Mouse (Mus musculus) layer of hippocampus, adult 2 months (tissue): ENCODE data around the gene Rom1. TPM values are rescaled to one million over a fixed set of nuclear protein-coding genes. Genes with fewer than 3 reads are reported as not detected.
"Not testable (repeated sequence)": the region's sequence is repeated elsewhere in the genome, so short reads cannot be mapped to it uniquely, and the experiment has no call there.

ENCODE experiments used
- DNase-seq, 2 experiments: peaks; one replicate each; pipeline ENCODE4 v3.0.0; 2022; ENCODE audit warnings: low spot score in 2 of 2
- H3K27ac ChIP-seq: fragments of 200-600 bp; 2 replicates; pipeline ENCODE4 v1.8.1; 2022
- H3K4me3 ChIP-seq: fragments of 200-600 bp; 2 replicates; pipeline ENCODE4 v1.8.1; 2022; ENCODE audit warnings: mild to moderate bottlenecking
- CTCF ChIP-seq: fragments of 200-600 bp; conservative IDR thresholded peaks from 2 replicates; pipeline ENCODE4 v1.8.1; 2022; ENCODE audit warnings: antibody characterized with exemption, mild to moderate bottlenecking, moderate library complexity
- long read RNA-seq, 2 experiments: library from polyadenylated mRNA; stranded (forward); transcript quantifications; one replicate each; pipeline ENCODE4 v2.0.0; 2021; ENCODE audit warnings: borderline mapping rate in 2 of 2
- total RNA-seq, 2 experiments: library from RNA; stranded (reverse); gene quantifications; 2 replicates each; pipeline ENCODE4 v1.2.3; 2021

Rom1 gene
- total RNA-seq = 1 to 10 TPM; 4.4 to 5.7 TPM
- long read RNA-seq, experiment 1 = 0 reads
- long read RNA-seq, experiment 2, partial matches to known transcripts = 0 of 1 reads
- long read RNA-seq, experiment 2, other reads (novel, unspliced or antisense) = 0 of 1 reads

GRCm38 (mm10) chr19:8929224-8930088, at the start of gene Rom1, which contains the start of gene Eml3:
Gene Rom1, minus strand, starts transcription at chr19:8929356.
Gene Eml3, plus strand, starts transcription at chr19:8929552.
- peak; percentile 64 for TF ChIP-seq CTCF
- peak within 1 kb of the TSS; percentile 85 for H3K27ac ChIP-seq
- peak in 1 of 2 experiments; percentile 49 for DNase-seq
- peak within 1 kb of the TSS; percentile 68 for H3K4me3 ChIP-seq

- no peak overlapping the region for H3K27ac ChIP-seq
- DNase-seq = no peak
- no peak overlapping the region for H3K4me3 ChIP-seq
- TF ChIP-seq CTCF = peak; percentile 82
These were observed 47.4 kb upstream of the Rom1 start for GRCm38 (mm10) chr19:8976535-8976934.

DNA sequence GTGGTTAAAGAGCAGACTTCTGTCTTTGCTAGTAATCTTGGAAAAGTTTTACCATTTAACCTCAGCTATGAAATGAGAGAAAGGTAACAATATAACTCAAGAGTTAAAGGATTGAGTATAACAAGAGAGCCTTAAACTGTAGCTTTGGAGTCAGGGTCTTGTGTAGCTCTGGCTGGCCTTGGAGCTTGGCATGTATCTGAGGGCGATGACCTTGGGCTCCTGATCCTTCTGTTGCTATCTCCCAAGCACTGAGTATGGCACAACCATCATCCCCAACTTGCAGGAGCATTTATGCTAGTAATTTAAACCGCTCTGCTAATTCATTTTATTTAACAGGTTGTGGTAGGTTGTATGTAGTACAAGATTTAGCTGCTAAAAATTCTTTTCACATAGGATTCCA, 46.3 kb upstream of the Rom1 start:
- H3K4me3 ChIP-seq = no peak overlapping the region
- no peak for TF ChIP-seq CTCF
- DNase-seq = no peak

DNA sequence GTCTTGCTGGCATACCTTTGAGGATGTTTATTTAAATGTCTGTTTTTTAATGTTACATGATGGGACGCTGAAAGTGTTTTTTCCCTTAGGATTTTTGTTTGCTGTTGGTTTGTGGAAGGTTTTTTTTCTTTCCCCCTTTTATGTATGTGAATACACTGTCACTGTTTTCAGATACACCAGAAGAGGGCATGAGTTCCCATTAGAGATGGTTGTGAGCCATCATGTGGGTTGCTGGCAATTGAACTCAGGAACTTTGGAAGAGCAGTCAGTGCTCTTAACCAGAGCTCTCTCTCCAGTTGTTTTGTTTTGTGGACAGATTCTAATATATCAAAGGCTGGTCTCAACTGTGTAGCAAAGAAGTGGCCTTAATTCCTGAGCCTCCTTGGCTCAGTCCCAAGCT, 45.5 kb upstream of the Rom1 start:
- H3K4me3 ChIP-seq = no peak overlapping the region
- DNase-seq = no peak
- H3K27ac ChIP-seq = no peak overlapping the region
- TF ChIP-seq CTCF = peak; percentile 51

More for the DNA sequence above, 46.3 kb upstream of the Rom1 start:
- no peak overlapping the region for H3K27ac ChIP-seq

- DNase-seq, H3K27ac ChIP-seq, H3K4me3 ChIP-seq: not testable (repeated sequence)
These were observed 43.3 kb upstream of the Rom1 start for GRCm38 (mm10) chr19:8972491-8972890.

- Histone ChIP-seq H3K4me3 (peak overlapping the region; percentile 86), H3K27ac (peak overlapping the region; percentile 91)
- no peak for TF ChIP-seq CTCF
- no peak for DNase-seq
These were observed 38.7 kb upstream of the Rom1 start for GRCm38 (mm10) chr19:8967893-8968292.

DNA sequence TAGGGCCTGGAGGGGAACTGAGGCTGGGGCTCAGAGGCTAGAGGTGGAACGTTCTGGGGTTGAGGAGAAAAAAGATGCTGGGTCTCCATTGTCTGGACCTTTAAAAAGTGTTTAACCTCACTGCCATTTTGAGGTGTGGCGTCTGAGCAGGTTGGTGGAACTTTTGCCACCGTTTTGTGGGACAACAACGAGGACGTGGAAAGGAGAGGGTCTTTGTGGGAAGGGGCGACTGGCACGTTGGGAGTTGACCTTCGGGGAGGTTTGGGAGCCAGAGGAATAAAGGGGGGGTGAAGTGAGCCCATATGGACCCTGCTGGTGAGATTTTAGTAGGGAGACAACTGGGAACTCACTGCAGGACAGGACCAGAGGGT, 38.2 kb upstream of the Rom1 start:
- Histone ChIP-seq H3K4me3 (peak overlapping the region; percentile 86), H3K27ac (peak overlapping the region; percentile 91)
- DNase-seq = no peak
- TF ChIP-seq CTCF = no peak

DNA sequence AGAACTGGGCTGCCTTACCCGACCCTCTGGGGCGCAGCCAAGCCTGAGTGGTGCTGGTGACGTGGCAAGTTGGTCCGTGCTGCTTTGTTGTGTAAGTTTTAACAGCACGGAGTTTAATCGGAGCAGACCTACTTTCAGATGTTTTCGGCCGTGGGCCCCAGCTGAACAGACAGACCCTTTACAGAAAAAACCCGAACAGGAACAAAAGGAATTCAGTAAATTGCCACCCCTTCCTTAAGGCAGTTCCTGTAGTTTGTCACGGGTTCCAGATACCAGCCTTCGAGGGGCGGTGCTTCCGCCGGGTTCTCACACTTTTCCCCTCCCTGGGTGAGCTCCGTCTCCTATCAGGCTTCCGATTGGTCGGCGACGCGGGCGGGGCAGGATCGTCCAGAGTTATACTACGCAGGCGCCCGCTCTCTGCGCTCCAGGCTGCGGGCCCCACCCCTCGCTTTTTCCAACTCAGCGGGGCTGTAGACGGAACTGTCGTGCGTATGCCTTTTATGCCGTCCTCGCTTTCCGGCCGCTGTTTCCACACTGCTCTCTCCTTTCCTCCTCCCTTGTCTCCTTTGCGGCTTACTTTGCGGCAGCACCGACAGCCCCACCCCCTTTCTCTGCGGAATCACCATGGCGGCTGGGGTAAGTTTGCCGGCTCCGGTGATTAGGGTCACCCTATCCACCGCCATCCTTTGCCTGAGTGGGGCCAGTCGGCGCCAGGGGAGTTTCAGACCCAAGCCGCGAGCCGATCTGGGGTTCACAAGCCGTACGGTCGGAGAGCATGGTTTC, 37.6 kb upstream of the Rom1 start, which contains the start of gene Eef1g:
Gene Eef1g, plus strand, starts transcription at position 452 of the 783 bp plus-strand sequence.
- DNase-seq = peak; percentile 99 to 100

GRCm38 (mm10) chr19:8966198-8966589, 37.0 kb upstream of the Rom1 start:
- no peak for DNase-seq
- H3K4me3 ChIP-seq = peak overlapping the region; percentile 86
- peak overlapping the region; percentile 98 for H3K27ac ChIP-seq
- TF ChIP-seq CTCF = no peak

More for the DNA sequence above, 37.6 kb upstream of the Rom1 start, which contains the start of gene Eef1g:
- no peak for TF ChIP-seq CTCF
- Histone ChIP-seq H3K27ac (peak within 1 kb of the TSS; percentile 98), H3K4me3 (peak within 1 kb of the TSS; percentile 86)

DNA sequence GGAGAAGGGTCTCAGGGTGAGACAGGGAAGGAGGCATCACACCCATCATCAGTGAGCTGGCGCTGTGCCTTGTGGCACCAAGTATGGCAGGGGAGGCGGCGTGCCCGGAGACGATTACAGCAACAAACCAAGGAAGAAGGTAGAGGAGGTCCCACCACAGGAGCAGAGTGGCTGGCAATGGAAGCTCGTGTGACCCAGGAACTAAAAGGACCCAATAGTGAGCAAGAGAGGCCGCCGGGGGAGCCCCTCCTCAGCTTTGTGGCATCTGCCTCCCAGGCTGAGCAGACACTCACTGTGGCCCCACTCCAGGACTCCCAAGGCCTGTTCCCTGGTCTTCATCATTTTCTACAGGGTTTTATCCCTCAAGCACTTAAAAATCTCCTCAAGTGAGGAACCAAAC, 36.6 kb upstream of the Rom1 start:
- no peak for DNase-seq
- Histone ChIP-seq H3K27ac (peak overlapping the region; percentile 98), H3K4me3 (peak overlapping the region; percentile 86)
- no peak for TF ChIP-seq CTCF

GRCm38 (mm10) chr19:8965075-8965474, 35.9 kb upstream of the Rom1 start:
- no peak for DNase-seq
- no peak overlapping the region for H3K27ac ChIP-seq
- TF ChIP-seq CTCF = no peak
- H3K4me3 ChIP-seq = no peak overlapping the region

DNA sequence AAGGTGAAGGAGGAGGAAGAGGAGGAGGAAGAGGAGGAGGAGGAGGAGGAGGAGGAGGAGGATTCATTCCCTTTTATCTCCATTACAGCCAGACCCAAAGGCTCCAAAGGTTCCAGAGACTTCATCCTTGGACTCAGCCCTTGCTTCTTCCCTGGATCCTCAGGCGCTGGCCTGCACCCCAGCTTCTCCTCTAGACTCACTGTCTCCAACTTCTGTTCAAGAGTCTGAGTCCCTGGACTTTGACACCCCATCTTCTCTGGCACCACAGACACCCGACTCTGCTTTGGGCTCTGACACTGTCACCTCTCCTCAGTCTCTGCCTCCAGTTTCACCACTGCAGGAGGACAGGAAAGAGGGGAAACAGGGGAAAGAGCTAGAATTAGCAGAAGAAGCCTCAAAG, 33.1 kb upstream of the Rom1 start:
- DNase-seq = no peak
- H3K4me3 ChIP-seq = no peak overlapping the region
- TF ChIP-seq CTCF = no peak
- peak overlapping the region; percentile 72 for H3K27ac ChIP-seq

- peak overlapping the region; percentile 93 for H3K27ac ChIP-seq
- TF ChIP-seq CTCF = no peak
- DNase-seq = no peak
These were observed 25.0 kb upstream of the Rom1 start for GRCm38 (mm10) chr19:8954171-8954570.

More at GRCm38 (mm10) chr19:8954171-8954570, 25.0 kb upstream of the Rom1 start:
- H3K4me3 ChIP-seq = peak overlapping the region; percentile 98
